Mouse (Mus musculus): ENCODE data around the gene Gria4. TPM values are rescaled to one million over a fixed set of nuclear protein-coding genes. Genes with fewer than 3 reads are reported as not detected.
A peak's percentile ranks its signal among the peaks of the same experiment; 100 is the strongest.
"Not testable (repeated sequence)": the region's sequence is repeated elsewhere in the genome, so short reads cannot be mapped to it uniquely, and the experiment has no call there.

Gene Gria4
- polyA plus RNA-seq, 1 experiment from 2014 or later = 2.9 TPM

GRCm38 (mm10) chr9:4442908-4443307, 353.1 kb downstream of the Gria4 start:
- no peaks in the 10 kb centered on the region for H3K9me3 ChIP-seq
- H3K4me1 ChIP-seq = no peaks in the 10 kb centered on the region
- H3K4me3 ChIP-seq = no peak overlapping the region
- 30% methylated on average over 2 of the region's 2 CpGs for WGBS
- no peak overlapping the region for H3K9ac ChIP-seq
- no peaks in the 10 kb centered on the region for H3K36me3 ChIP-seq
- H3K27me3 ChIP-seq = no peaks in the 10 kb centered on the region
- ATAC-seq (ENCODE audit: insufficient number of reproducible peaks, insufficient read depth, low FRiP score, low TSS enrichment) = no peak
- H3K4me2 ChIP-seq (replicated peaks) = no peak overlapping the region
- no peak overlapping the region for H3K27ac ChIP-seq

GRCm38 (mm10) chr9:4400801-4401200, 395.2 kb downstream of the Gria4 start:
- not testable (repeated sequence) for H3K27ac ChIP-seq; H3K4me2 ChIP-seq (replicated peaks); H3K9ac ChIP-seq; ATAC-seq (ENCODE audit: insufficient number of reproducible peaks, insufficient read depth, low FRiP score, low TSS enrichment); H3K9me3 ChIP-seq; H3K4me1 ChIP-seq; H3K27me3 ChIP-seq; H3K4me3 ChIP-seq; H3K36me3 ChIP-seq
- 92% methylated on average over 11 of the region's 11 CpGs for WGBS

- Histone ChIP-seq H3K9me3 (no peaks in the 10 kb centered on the region), H3K36me3 (no peaks in the 10 kb centered on the region), H3K27ac (0 out of 2 replicates have a peak overlapping the region, but pooled peaks have one; percentile 11), H3K9ac (peak overlapping the region; percentile 70), H3K4me3 (peak overlapping the region; percentile 79), H3K4me1 (no peaks in the 10 kb centered on the region; the same call in 1 of the 2 replicates), H3K4me2 (replicated peaks) (peak overlapping the region; percentile 56), H3K27me3 (no peaks in the 10 kb centered on the region)
- no peak for ATAC-seq (ENCODE audit: insufficient number of reproducible peaks, insufficient read depth, low FRiP score, low TSS enrichment)
- 0% methylated on average over 15 of the region's 15 CpGs for WGBS
Observed at GRCm38 (mm10) chr9:4376640-4377120, 419.4 kb downstream of the Gria4 start.

- Histone ChIP-seq H3K9ac (peak within 1 kb of the TSS; percentile 70), H3K4me1 (no peaks in the 10 kb centered on the region; the same call in 1 of the 2 replicates), H3K36me3 (no peaks in the 10 kb centered on the region), H3K4me2 (replicated peaks) (peak within 1 kb of the TSS; percentile 56), H3K27ac (peak within 1 kb of the TSS; percentile 76), H3K4me3 (peak within 1 kb of the TSS; percentile 79), H3K9me3 (no peaks in the 10 kb centered on the region), H3K27me3 (no peaks in the 10 kb centered on the region)
- peak; percentile 100 for ATAC-seq (ENCODE audit: insufficient number of reproducible peaks, insufficient read depth, low FRiP score, low TSS enrichment)
- 2% methylated on average over 31 of the region's 31 CpGs for WGBS
Observed at GRCm38 (mm10) chr9:4375828-4376639, 420.0 kb downstream of the Gria4 start, which contains the start of gene Msantd4. Msantd4 (plus strand) TSS chr9:4376562.

Small RNA genes lying within 50 kb of the gene (microRNA-seq; reads per million reads assigned to microRNA genes)
- not detected for gene Gm23811
- not detected for gene Gm23992
